Mouse (Mus musculus): ENCODE data around the gene Snx11. TPM values are rescaled to one million over a fixed set of nuclear protein-coding genes. Genes with fewer than 3 reads are reported as not detected.

Gene Snx11
- polyA plus RNA-seq, 1 experiment, result 4.0 TPM

DNA sequence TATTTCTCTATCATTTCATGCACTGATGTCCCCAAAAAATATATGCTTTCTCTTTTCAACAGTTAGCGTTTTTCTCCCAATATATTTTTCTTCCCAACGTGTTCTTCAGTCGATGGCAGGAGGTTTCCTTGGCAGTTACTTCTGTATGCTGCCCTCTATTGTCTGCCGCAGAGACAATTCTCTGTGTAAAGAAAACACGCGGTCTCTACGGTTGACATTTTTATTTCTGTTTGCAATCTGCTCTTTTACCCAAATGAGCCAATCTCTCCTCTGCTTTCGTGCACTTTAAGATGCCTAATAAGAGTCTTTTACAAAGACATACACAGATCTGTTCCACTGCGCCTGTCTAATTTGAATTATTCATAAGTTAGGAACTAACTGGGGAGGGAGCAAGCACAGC lies 47.9 kb downstream of the Snx11 start:
- Histone ChIP-seq H3K4me1 (ENCODE audit: control insufficient read depth, insufficient read depth, insufficient read length, low read length) (no peaks in the 10 kb centered on the region), H3K4me3 (ENCODE audit: insufficient read depth, low read depth, low read length) (no peak overlapping the region), H3K27ac (replicated peaks; ENCODE audit: low read depth, low read length) (no peak overlapping the region)

DNA sequence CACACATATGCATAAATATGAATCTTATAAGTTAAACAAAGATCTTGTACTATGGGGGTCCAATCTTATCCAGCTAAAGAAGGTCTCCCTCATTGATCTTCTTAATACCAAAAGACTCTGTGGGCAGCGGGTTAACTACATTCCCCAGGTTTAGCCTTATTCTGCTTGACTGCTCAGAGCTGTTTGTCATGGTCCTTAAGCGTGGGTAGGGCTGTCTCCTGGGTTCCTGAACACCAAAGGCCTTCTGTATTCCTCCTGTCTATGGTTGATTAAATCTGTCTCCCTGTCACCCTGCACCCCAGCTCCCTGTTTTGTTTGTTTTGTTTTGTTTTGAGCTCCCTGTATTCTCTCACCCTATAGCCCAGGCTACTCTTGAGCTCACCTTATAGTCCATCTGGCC lies 48.8 kb downstream of the Snx11 start:
- Histone ChIP-seq H3K27ac (replicated peaks; ENCODE audit: low read depth, low read length) (no peak overlapping the region), H3K4me3 (ENCODE audit: insufficient read depth, low read depth, low read length) (no peak overlapping the region), H3K4me1 (ENCODE audit: control insufficient read depth, insufficient read depth, insufficient read length, low read length) (no peaks in the 10 kb centered on the region)

DNA sequence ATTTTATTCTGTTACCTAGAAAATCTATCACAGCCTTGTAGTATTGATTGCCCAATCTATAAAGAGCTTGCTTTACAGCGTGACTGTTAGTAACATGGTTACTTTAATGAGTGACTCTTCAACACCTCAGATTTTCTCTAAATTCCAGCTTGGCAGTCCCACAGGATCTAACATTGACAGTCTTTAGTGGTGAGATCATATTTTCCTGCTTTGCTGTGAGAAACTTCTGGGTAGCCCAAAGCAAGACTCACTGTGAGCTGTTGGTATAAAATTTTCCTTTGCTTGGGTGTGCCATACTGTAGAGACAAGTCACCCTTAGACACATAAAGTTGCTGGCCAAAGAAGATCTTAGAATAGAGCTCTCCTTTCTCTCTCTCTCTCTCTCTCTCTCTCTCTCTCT lies 51.5 kb downstream of the Snx11 start:
- Histone ChIP-seq H3K27ac (replicated peaks; ENCODE audit: low read depth, low read length) (no peak overlapping the region), H3K4me3 (ENCODE audit: insufficient read depth, low read depth, low read length) (no peak overlapping the region), H3K4me1 (ENCODE audit: control insufficient read depth, insufficient read depth, insufficient read length, low read length) (no peaks in the 10 kb centered on the region)

DNA sequence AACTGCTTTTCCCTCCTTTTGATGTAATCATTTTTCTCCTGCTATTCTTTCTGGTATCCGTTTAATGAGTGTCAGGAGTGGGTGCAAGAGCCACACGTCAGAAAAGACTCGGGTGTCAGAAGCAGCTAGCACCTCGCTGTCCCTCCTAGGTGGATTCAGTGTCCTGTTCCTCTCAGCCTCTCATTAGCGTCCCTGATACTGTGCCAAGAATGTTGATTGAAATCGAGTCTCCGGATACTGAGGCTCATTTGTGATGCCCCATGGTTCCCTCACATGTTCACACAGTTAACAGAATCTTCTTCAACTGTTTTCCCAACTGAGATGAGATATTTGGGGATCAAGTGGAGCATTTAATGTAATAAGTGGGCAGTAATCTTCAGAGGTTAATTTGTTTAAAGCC lies 58.8 kb downstream of the Snx11 start:
- no peak overlapping the region for H3K27ac ChIP-seq (replicated peaks; ENCODE audit: low read depth, low read length)
- no peaks in the 10 kb centered on the region for H3K4me1 ChIP-seq (ENCODE audit: control insufficient read depth, insufficient read depth, insufficient read length, low read length)
- H3K4me3 ChIP-seq (ENCODE audit: insufficient read depth, low read depth, low read length), result no peak overlapping the region

Other genes with a start within 250 kb of the Snx11 start
- 24.3 and 31.2 TPM in 2 replicates for gene Cbx1, start 11.6 kb upstream of the Snx11 start, polyA plus RNA-seq (2012; ENCODE audit: insufficient read depth, insufficient read length, missing spikeins)
- gene Nfe2l1, start 52.4 kb upstream of the Snx11 start, polyA plus RNA-seq (2012; ENCODE audit: insufficient read depth, insufficient read length, missing spikeins), result 333 and 448 TPM in 2 replicates
- 55.7 and 98.7 TPM in 2 replicates for gene Copz2, start 72.3 kb upstream of the Snx11 start, polyA plus RNA-seq (2012; ENCODE audit: insufficient read depth, insufficient read length, missing spikeins)
- gene Cdk5rap3, start 138.9 kb upstream of the Snx11 start, polyA plus RNA-seq (2012; ENCODE audit: insufficient read depth, insufficient read length, missing spikeins), result 19.5 and 27.2 TPM in 2 replicates
- gene Prr15l, start 150.5 kb upstream of the Snx11 start, polyA plus RNA-seq (2012; ENCODE audit: insufficient read depth, insufficient read length, missing spikeins), result not detected in 2 replicates
- gene Pnpo, start 166.4 kb upstream of the Snx11 start, polyA plus RNA-seq (2012; ENCODE audit: insufficient read depth, insufficient read length, missing spikeins), result 19.8 and 25.7 TPM in 2 replicates
- 11.8 and 13.1 TPM in 2 replicates for gene Sp2, start 205.4 kb upstream of the Snx11 start, polyA plus RNA-seq (2012; ENCODE audit: insufficient read depth, insufficient read length, missing spikeins)
- gene Sp6, start 235.8 kb upstream of the Snx11 start, polyA plus RNA-seq (2012; ENCODE audit: insufficient read depth, insufficient read length, missing spikeins), result not detected in 2 replicates